Mouse (Mus musculus): Measurements from ENCODE around the gene Ttc7b.

DNA sequence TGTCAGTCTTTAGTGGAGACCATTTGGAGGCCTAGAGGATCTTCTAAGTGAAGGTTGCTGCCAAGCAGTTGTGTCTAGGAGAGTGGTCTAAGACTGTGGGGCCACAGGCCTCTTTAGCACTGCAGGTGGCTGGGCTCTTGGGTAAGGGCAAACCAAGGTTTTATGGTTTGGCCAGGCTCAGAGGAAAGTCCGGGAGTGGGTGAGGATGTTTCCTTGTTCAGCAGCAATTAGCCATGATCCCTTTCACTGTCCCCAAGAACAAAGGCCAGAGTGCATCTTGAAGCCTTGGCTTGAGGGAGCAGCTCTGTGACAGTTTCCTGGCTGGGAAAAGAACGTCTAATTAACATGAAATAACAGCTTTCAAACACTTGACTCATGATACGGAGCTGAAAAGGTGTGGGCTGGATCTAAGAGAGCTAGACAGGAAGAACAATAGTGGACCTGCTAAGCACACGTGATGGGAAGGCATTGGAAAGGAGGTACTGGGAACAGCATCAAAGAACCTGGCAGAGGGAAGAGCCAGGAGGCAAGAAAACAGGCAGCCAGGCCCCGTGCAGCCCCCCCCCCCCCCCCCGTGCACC is 162.5 kb downstream of the Ttc7b start:
- TF ChIP-seq POLR2A (IDR thresholded peaks at IDR 0.05; ENCODE audit: control insufficient read depth, low read depth, low read length), result no peak
- no peak for TF ChIP-seq CTCF (IDR thresholded peaks at IDR 0.05; ENCODE audit: control insufficient read depth, insufficient read depth, insufficient replicate concordance, low read depth, low read length)
